Mouse (Mus musculus): ENCODE results near the gene Hoxa3.

Gene Hoxa3

GRCm38 (mm10) chr6:52213119-52213986 is at the start of gene Hoxa3, which contains the start of gene Gm28308:
TSS of gene Hoxa3 (minus strand) at chr6:52213336.
TSS of gene Gm28308 (minus strand) at chr6:52213339.
- no peak for DNase-seq (ENCODE audit: low spot score in 2 of 2)

GRCm38 (mm10) chr6:52262463-52263320 is 49.6 kb upstream of the Hoxa3 start:
- peak in 1 of 2 experiments; percentile 10 for DNase-seq (ENCODE audit: low spot score in 2 of 2)

GRCm38 (mm10) chr6:52261751-52262462 is 48.8 kb upstream of the Hoxa3 start:
- peak in 1 of 2 experiments; percentile 16 for DNase-seq (ENCODE audit: low spot score in 2 of 2)

GRCm38 (mm10) chr6:52260654-52261575 is 47.8 kb upstream of the Hoxa3 start, which contains the start of gene Hoxa13:
TSS of gene Hoxa13 (minus strand) at chr6:52260880.
- peak in 1 of 2 experiments; percentile 7 for DNase-seq (ENCODE audit: low spot score in 2 of 2)

GRCm38 (mm10) chr6:52259811-52260261 is 46.7 kb upstream of the Hoxa3 start:
- no peak for DNase-seq (ENCODE audit: low spot score in 2 of 2)

GRCm38 (mm10) chr6:52259081-52259790 is 46.1 kb upstream of the Hoxa3 start:
- DNase-seq (ENCODE audit: low spot score in 2 of 2): no peak

GRCm38 (mm10) chr6:52256956-52257355 is 43.8 kb upstream of the Hoxa3 start:
- peak; percentile 65 to 84 for DNase-seq (ENCODE audit: low spot score in 2 of 2)

- no peak for DNase-seq (ENCODE audit: low spot score in 2 of 2)
Observed at GRCm38 (mm10) chr6:52253511-52254500, 40.7 kb upstream of the Hoxa3 start.

- DNase-seq (ENCODE audit: low spot score in 2 of 2): no peak
Observed at GRCm38 (mm10) chr6:52252775-52253376, 39.7 kb upstream of the Hoxa3 start.

- no peak for DNase-seq (ENCODE audit: low spot score in 2 of 2)
Observed at GRCm38 (mm10) chr6:52252016-52252774, 39.1 kb upstream of the Hoxa3 start.

- DNase-seq (ENCODE audit: low spot score in 2 of 2): peak in 1 of 2 experiments; percentile 14
Observed at GRCm38 (mm10) chr6:52251177-52251879, 38.2 kb upstream of the Hoxa3 start.

GRCm38 (mm10) chr6:52249826-52250225 is 36.7 kb upstream of the Hoxa3 start:
- DNase-seq (ENCODE audit: low spot score in 2 of 2): peak in 1 of 2 experiments; percentile 6

GRCm38 (mm10) chr6:52249415-52249738 is 36.2 kb upstream of the Hoxa3 start:
- DNase-seq (ENCODE audit: low spot score in 2 of 2): peak in 1 of 2 experiments; percentile 16

GRCm38 (mm10) chr6:52248638-52249414 is 35.7 kb upstream of the Hoxa3 start:
- peak in 1 of 2 experiments; percentile 16 for DNase-seq (ENCODE audit: low spot score in 2 of 2)

- DNase-seq (ENCODE audit: low spot score in 2 of 2): peak in 1 of 2 experiments; percentile 13
Observed at GRCm38 (mm10) chr6:52247766-52248637, 34.9 kb upstream of the Hoxa3 start.
